Mouse (Mus musculus): Measurements from ENCODE around the gene Rab44. TPM values are rescaled to one million over a fixed set of nuclear protein-coding genes. Genes with fewer than 3 reads are reported as not detected.

Rab44 gene
- total RNA-seq, 1 experiment from 2014 or later: 147 TPM

DNA sequence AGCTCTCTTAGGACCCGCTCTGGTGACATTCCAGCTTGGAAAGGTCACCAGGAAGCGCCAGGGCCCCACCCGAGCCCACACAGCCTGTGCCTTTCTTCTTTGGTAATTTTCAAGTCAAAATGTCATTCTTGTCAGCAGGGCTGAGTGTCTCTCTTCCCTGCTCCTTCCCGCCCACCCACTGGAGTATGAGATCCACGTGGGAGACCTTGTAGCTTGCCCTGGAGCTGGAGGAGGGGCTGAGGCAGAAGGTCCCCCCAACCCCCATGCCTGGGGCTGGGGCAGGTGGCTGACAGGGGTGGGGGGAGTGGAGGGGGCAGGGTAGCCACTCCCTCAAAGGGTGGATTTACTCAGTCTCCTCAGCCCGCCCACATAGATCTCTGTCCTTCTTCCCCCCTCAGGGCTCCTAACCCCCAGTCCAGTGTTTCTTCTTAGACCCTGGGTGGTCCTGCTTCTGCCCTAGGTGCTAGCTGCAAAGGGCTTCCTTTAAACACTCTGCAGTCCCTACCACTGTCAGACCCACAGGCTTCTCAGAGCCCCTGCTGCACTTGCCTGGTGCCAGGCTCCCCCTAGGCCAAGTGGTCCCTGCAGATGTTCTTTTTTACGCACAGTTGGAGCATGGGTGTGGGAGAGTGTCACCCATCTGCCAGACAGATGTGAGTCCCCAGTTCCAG, 71.6 kb downstream of the Rab44 start:
- no peak for ATAC-seq (replicated peaks; ENCODE audit: low read depth, poor library complexity, severe bottlenecking)

DNA sequence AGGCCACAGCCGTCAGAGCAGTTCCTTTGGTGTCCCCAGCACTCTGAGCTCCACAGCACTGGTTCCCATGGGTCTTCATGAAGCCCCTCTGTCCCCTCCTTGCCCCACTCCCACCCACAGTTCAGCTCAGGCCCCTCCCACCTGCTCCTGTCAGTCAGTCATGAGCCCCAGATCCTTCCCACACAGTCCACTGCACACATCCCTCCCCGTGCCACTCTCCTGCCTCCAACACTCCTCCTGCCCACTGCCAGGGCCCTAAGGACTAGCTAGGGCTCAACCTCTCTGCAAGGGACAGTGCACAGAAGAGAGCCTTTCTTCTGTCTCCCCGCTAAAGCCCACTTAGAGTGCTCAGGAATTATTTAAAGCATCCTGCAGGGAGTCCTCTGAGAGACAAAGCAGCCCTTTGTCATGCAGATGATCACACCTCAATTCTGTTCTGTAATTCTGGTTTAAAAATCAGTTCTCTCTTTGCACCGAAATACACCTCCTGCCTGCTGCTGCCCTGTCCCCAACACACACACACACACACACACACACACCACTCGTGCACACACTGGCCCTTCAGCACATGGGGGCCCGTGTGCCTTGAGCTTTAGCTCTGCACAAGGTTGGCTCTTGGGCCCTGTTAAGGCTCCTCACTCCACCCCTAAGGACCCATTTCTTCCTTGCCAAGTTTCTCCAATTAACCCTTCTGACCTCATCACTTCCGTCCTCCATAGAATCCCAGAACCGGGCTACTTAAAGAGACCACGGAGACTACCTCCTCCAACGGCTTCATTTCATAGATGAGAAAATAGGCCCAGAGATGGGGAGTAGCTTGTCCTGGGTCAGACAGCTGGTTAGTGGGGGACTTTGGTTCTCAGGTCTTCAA, 73.3 kb downstream of the Rab44 start:
- ATAC-seq (replicated peaks; ENCODE audit: low read depth, poor library complexity, severe bottlenecking): no peak

DNA sequence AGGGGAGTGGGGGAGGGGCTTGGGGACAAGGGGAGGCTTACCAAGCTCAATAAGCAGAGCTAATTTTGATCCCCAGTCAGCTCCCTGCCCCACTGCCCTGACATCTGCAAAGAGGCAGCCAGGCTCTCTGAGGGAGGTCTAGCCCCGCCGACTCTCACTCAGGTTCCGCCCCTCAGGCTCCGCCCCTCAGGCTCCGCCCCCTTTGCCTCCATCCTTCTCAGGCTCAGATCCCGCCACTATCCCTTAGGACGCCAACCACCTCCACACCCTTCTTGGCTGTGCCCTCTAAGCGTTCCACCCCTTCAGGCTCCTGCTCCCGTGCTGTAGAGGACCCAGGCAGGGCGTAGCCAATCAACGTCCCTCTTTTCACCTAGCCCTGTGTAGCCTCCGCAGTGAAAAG, 75.0 kb downstream of the Rab44 start:
- peak; percentile 37; the same call in 1 of the 2 replicates for ATAC-seq (replicated peaks; ENCODE audit: low read depth, poor library complexity, severe bottlenecking)

DNA sequence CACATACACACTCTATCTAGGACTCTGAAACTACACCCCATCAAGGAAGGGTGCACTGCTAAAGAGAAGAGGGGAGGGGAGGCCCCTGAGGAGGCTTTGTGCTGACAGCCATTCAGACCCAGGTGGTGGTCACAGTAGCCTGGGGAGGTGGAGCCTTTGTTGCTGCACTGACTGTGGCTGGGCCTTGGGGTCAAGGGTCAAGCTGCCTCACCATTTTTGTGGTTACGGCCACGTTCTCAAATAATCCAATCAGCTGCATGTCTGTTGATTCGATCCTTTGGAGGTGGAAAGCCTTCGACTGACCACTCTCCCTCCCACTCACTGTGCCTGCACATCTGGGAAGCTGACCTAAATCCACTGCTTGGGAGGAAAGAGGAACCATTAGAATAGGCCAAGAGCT, 81.6 kb downstream of the Rab44 start:
- ATAC-seq (replicated peaks; ENCODE audit: low read depth, poor library complexity, severe bottlenecking): no peak

Other genes with a start within 250 kb of the Rab44 start
- gene 4930539E08Rik, start 198.8 kb upstream of the Rab44 start, total RNA-seq (2017): 1.0 and 1.6 TPM in 2 replicates
- gene Pxt1, start 170.3 kb upstream of the Rab44 start, total RNA-seq (2017): not detected in 2 replicates
- gene Kctd20, start 162.2 kb upstream of the Rab44 start, total RNA-seq (2017): 73.9 and 83.7 TPM in 2 replicates
- 94.7 and 123 TPM in 2 replicates for gene Stk38, start 106.2 kb upstream of the Rab44 start, total RNA-seq (2017)
- 954 and 1,077 TPM in 2 replicates for gene Srsf3, start 81.5 kb upstream of the Rab44 start, total RNA-seq (2017)
- gene Cdkn1a, start 23.2 kb upstream of the Rab44 start, total RNA-seq (2017): 3.7 and 7.9 TPM in 2 replicates
- gene Cpne5, start 124.0 kb downstream of the Rab44 start, total RNA-seq (2017): 0.64 and 0.87 TPM in 2 replicates
- gene Ppil1, start 150.0 kb downstream of the Rab44 start, total RNA-seq (2017): 67.1 and 94.5 TPM in 2 replicates
- gene BC004004, start 154.6 kb downstream of the Rab44 start, total RNA-seq (2017): 51.3 and 77.8 TPM in 2 replicates
- 2.4 and 2.9 TPM in 2 replicates for gene Pi16, start 203.5 kb downstream of the Rab44 start, total RNA-seq (2017)
- gene Mtch1, start 233.8 kb downstream of the Rab44 start, total RNA-seq (2017): 56.5 and 76.6 TPM in 2 replicates
- gene Fgd2, start 246.8 kb downstream of the Rab44 start, total RNA-seq (2017): 23.9 and 39.0 TPM in 2 replicates